Mouse (Mus musculus) testis, postnatal 10 days (tissue): ENCODE results near the gene Pax4.

Experiments
- DNase-seq: peaks from one replicate; pipeline ENCODE4 v3.0.0; 2021; ENCODE audit warnings: low spot score

Pax4 gene

GRCm38 (mm10) chr6:28396853-28397457 is 52.2 kb downstream of the Pax4 start:
- DNase-seq: no peak

- DNase-seq: no peak
Observed at GRCm38 (mm10) chr6:28396051-28396852, 52.9 kb downstream of the Pax4 start.
